Mouse (Mus musculus) lung, embryonic 14.5 days (tissue): ENCODE data around the gene Pbxip1. TPM values are rescaled to one million over a fixed set of nuclear protein-coding genes. Genes with fewer than 3 reads are reported as not detected.

Experiments used
- ATAC-seq: fragments of 200-750 bp; cut with Nextera tagmentation; 2 replicates; pipeline ENCODE4 v1.8.0; 2017; ENCODE audit warnings: mild to moderate bottlenecking, moderate TSS enrichment, moderate library complexity; ENCODE audit not compliant: insufficient read depth
- DNase-seq: peaks from one replicate; pipeline ENCODE4 v3.0.0-alpha.2; 2015
- H3K27ac ChIP-seq: fragments of 300-500 bp; sonication (generic); 2 replicates; pipeline ENCODE4 v1.5.1; 2014; ENCODE audit warnings: low read depth, mild to moderate bottlenecking, moderate library complexity
- H3K27me3 ChIP-seq: fragments of 300-500 bp; sonication (generic); 2 replicates; pipeline ENCODE4 v1.6.1; 2014; ENCODE audit warnings: low read length, control low read depth; ENCODE audit not compliant: insufficient read depth
- H3K36me3 ChIP-seq: fragments of 300-500 bp; sonication (generic); 2 replicates; pipeline ENCODE4 v1.6.1; 2014; ENCODE audit warnings: control low read depth; ENCODE audit not compliant: insufficient read depth
- H3K4me1 ChIP-seq: fragments of 300-500 bp; sonication (generic); 2 replicates; pipeline ENCODE4 v1.6.1; 2014; ENCODE audit warnings: antibody characterized with exemption, control low read depth; ENCODE audit not compliant: insufficient read depth
- H3K4me2 ChIP-seq: fragments of 300-500 bp; sonication (generic); 2 replicates; pipeline ENCODE4 v1.6.1; 2014; ENCODE audit warnings: mild to moderate bottlenecking
- H3K4me3 ChIP-seq: fragments of 300-500 bp; sonication (generic); 2 replicates; pipeline ENCODE4 v1.5.1; 2014; ENCODE audit warnings: low read depth, low read length
- H3K9ac ChIP-seq: fragments of 300-500 bp; sonication (generic); 2 replicates; pipeline ENCODE4 v1.6.1; 2014
- H3K9me3 ChIP-seq: fragments of 300-500 bp; sonication (generic); 2 replicates; pipeline ENCODE4 v1.6.1; 2016; ENCODE audit warnings: low read depth, low read length, control low read depth
- CTCF ChIP-seq: IDR thresholded peaks from 2 replicates; pipeline ENCODE4 v1.5.1; 2016; ENCODE audit warnings: antibody characterized with exemption, low read depth
- WGBS: fragments of 180-500 bp; shearing (Covaris S2); extraction: QIAGEN DNeasy Blood & Tissue Kit; methylation state at CpG from one replicate; pipeline ENCODE4 v1.1.7; 2014; 5-methylcytosine and 5-hydroxymethylcytosine counted together
- polyA plus RNA-seq: library from polyadenylated mRNA; unstranded; fragments of >200 nt; fragmentation: Nextera tagmentation; extraction: Ambion mirVana; gene quantifications from 2 replicates; pipeline ENCODE4 v1.2.1, GENCODE M21; 2014

The Pbxip1 gene
- polyA plus RNA-seq, 1 experiment from 2014 or later, result 13.6 TPM

- no peak overlapping the region for H3K27ac ChIP-seq
- H3K36me3 ChIP-seq, result peaks cover 13% of the 10 kb centered on the region; the same call in 1 of the 2 replicates
- no peak for TF ChIP-seq CTCF
- H3K27me3 ChIP-seq, result no peaks in the 10 kb centered on the region
- no peak overlapping the region for H3K4me3 ChIP-seq
- no peak overlapping the region for H3K4me2 ChIP-seq
- no peaks in the 10 kb centered on the region for H3K9me3 ChIP-seq
- WGBS, result 64% methylated on average over 7 of the region's 7 CpGs
- no peak overlapping the region for H3K9ac ChIP-seq
- H3K4me1 ChIP-seq, result no peaks in the 10 kb centered on the region
- ATAC-seq (no peak), DNase-seq (no peak)
These were observed 35.8 kb downstream of the Pbxip1 start for GRCm38 (mm10) chr3:89472280-89472679.

- DNase-seq (no peak), ATAC-seq (no peak)
- Histone ChIP-seq H3K9me3 (no peaks in the 10 kb centered on the region), H3K4me3 (no peak overlapping the region), H3K9ac (no peak overlapping the region), H3K36me3 (peaks cover 9% of the 10 kb centered on the region; the same call in 1 of the 2 replicates), H3K27ac (no peak overlapping the region), H3K27me3 (no peaks in the 10 kb centered on the region), H3K4me2 (no peak overlapping the region), H3K4me1 (no peaks in the 10 kb centered on the region)
- 69% methylated on average over 6 of the region's 6 CpGs for WGBS
- no peak for TF ChIP-seq CTCF
These were observed 37.3 kb downstream of the Pbxip1 start for GRCm38 (mm10) chr3:89473838-89474237.

- Histone ChIP-seq H3K4me1 (no peaks in the 10 kb centered on the region), H3K4me2 (no peak overlapping the region), H3K27ac (no peak overlapping the region), H3K36me3 (no peaks in the 10 kb centered on the region), H3K27me3 (no peaks in the 10 kb centered on the region), H3K4me3 (no peak overlapping the region), H3K9me3 (no peaks in the 10 kb centered on the region), H3K9ac (no peak overlapping the region)
- 70% methylated on average over 6 of the region's 6 CpGs for WGBS
- no peak for DNase-seq
- TF ChIP-seq CTCF, result no peak
- ATAC-seq, result no peak
These were observed 42.5 kb downstream of the Pbxip1 start for GRCm38 (mm10) chr3:89479055-89479454.

- no peak overlapping the region for H3K9ac ChIP-seq
- no peaks in the 10 kb centered on the region for H3K36me3 ChIP-seq
- H3K27me3 ChIP-seq, result no peaks in the 10 kb centered on the region
- 37% methylated on average over 2 of the region's 2 CpGs for WGBS
- 0 out of 2 replicates have a peak, but pooled peaks cover 3% of the 10 kb centered on the region for H3K4me1 ChIP-seq
- no peak overlapping the region for H3K27ac ChIP-seq
- ATAC-seq, result no peak
- no peak overlapping the region for H3K4me2 ChIP-seq
- no peaks in the 10 kb centered on the region for H3K9me3 ChIP-seq
- DNase-seq, result peak; percentile 51
- no peak overlapping the region for H3K4me3 ChIP-seq
- TF ChIP-seq CTCF, result peak; percentile 65
These were observed 45.0 kb downstream of the Pbxip1 start for GRCm38 (mm10) chr3:89481488-89481887.

GRCm38 (mm10) chr3:89482249-89482648 lies 45.7 kb downstream of the Pbxip1 start:
- Histone ChIP-seq H3K36me3 (no peaks in the 10 kb centered on the region), H3K27me3 (no peaks in the 10 kb centered on the region), H3K9ac (no peak overlapping the region), H3K4me2 (no peak overlapping the region), H3K4me1 (0 out of 2 replicates have a peak, but pooled peaks cover 3% of the 10 kb centered on the region), H3K4me3 (no peak overlapping the region), H3K9me3 (no peaks in the 10 kb centered on the region), H3K27ac (no peak overlapping the region)
- ATAC-seq, result no peak
- 82% methylated on average over 5 of the region's 5 CpGs for whole genome bisulfite sequencing
- DNase-seq, result no peak
- no peak for TF ChIP-seq CTCF

GRCm38 (mm10) chr3:89484766-89485524 lies 48.4 kb downstream of the Pbxip1 start:
- Histone ChIP-seq H3K4me3 (no peak overlapping the region), H3K9ac (0 out of 2 replicates have a peak overlapping the region, but pooled peaks have one; percentile 6)
- peak; percentile 98 for TF ChIP-seq CTCF

GRCm38 (mm10) chr3:89486111-89486510 lies 49.6 kb downstream of the Pbxip1 start:
- Histone ChIP-seq H3K9ac (no peak overlapping the region), H3K4me1 (0 out of 2 replicates have a peak, but pooled peaks cover 3% of the 10 kb centered on the region), H3K9me3 (no peaks in the 10 kb centered on the region), H3K4me3 (no peak overlapping the region), H3K27ac (no peak overlapping the region), H3K27me3 (no peaks in the 10 kb centered on the region), H3K4me2 (no peak overlapping the region), H3K36me3 (no peaks in the 10 kb centered on the region)
- WGBS, result 78% methylated on average over 8 of the region's 8 CpGs
- DNase-seq (no peak), ATAC-seq (no peak)
- TF ChIP-seq CTCF, result no peak

More at GRCm38 (mm10) chr3:89484766-89485524, 48.4 kb downstream of the Pbxip1 start:
- ATAC-seq, result peak; percentile 90
- Histone ChIP-seq H3K9me3 (no peaks in the 10 kb centered on the region), H3K36me3 (no peaks in the 10 kb centered on the region), H3K27ac (no peak overlapping the region), H3K4me1 (0 out of 2 replicates have a peak, but pooled peaks cover 3% of the 10 kb centered on the region), H3K4me2 (peak overlapping the region; percentile 50), H3K27me3 (no peaks in the 10 kb centered on the region)
- peak; percentile 88 for DNase-seq
- WGBS, result 13% methylated on average over 24 of the region's 24 CpGs
